Mouse (Mus musculus): ENCODE results near the gene Stk25. TPM values are rescaled to one million over a fixed set of nuclear protein-coding genes. Genes with fewer than 3 reads are reported as not detected.

The Stk25 gene
- polyA plus RNA-seq, 1 experiment from 2014 or later: 176 TPM

DNA sequence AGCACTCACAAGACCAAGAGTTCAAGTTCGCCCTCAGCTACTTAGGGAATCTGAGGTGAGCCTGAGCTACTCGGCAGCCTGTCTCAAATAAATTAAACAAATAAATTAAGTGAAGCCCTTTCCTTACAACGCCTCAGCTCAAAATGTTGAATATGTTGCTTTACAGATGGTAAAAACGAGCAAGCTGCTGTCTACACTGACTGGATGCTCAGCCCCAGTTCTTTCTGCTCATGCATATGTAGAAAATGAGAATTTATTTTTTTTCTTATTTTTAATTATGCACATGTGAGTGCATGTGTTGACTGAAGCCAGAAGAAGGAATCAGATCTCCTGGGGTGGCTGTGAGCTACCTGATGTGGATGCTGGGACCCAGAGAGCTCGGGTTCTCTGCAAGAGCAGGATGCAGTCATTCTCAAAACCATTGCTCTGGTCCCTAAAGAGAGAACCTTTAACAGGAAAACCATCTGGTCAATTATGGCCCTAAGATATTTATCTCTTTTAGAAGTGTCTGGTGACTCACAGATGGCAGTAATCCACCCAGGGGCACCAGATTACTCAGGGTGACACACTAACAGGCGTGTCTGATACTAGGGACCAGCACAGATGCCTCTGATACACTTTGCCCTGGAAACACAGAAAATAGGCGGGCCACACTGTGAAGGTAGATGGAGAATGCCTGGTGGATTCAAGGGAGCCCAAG is 2.0 kb downstream of the Stk25 start:
- Histone ChIP-seq H3K27me3 (ENCODE audit: control insufficient read depth, insufficient read depth, low read depth, low read length) (no peaks in the 10 kb centered on the region), H3K9me3 (ENCODE audit: control insufficient read depth, low read length) (no peaks in the 10 kb centered on the region), H3K36me3 (ENCODE audit: control insufficient read depth, insufficient read depth, low read length) (no peaks in the 10 kb centered on the region), H3K27ac (ENCODE audit: low read length) (no peak overlapping the region), H3K9ac (ENCODE audit: low read length) (no peak overlapping the region), H3K4me1 (replicated peaks; ENCODE audit: control insufficient read depth, insufficient read depth, low read length) (no peaks in the 10 kb centered on the region), H3K4me2 (ENCODE audit: low read depth, low read length) (no peak overlapping the region), H3K4me3 (ENCODE audit: low read length) (no peak overlapping the region)
- no peak for ATAC-seq (ENCODE audit: low read depth)
- 59% methylated on average over 7 of the region's 7 CpGs for WGBS

DNA sequence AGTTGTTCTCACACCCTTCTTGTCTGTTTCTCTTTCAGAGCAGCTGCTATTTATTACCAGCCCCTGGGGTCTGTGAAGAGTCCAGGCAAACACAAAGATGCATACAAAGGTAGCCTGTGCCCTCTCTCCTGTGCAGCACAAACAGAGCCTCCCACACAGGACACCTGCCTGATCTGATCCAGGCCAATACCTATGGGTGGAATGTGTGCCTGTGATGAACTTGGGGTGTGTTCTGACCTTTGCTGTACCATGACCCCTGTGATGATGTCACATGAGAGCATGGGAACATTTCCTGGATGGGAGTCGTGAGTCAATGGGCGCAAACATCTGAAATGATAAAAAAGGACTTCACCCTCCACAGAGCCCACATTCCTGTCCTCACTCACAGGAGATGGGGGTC is 3.7 kb downstream of the Stk25 start:
- Histone ChIP-seq H3K4me3 (ENCODE audit: low read length) (no peak overlapping the region), H3K9me3 (ENCODE audit: control insufficient read depth, low read length) (no peaks in the 10 kb centered on the region), H3K36me3 (ENCODE audit: control insufficient read depth, insufficient read depth, low read length) (no peaks in the 10 kb centered on the region), H3K27ac (ENCODE audit: low read length) (no peak overlapping the region), H3K4me1 (replicated peaks; ENCODE audit: control insufficient read depth, insufficient read depth, low read length) (no peaks in the 10 kb centered on the region), H3K9ac (ENCODE audit: low read length) (no peak overlapping the region), H3K4me2 (ENCODE audit: low read depth, low read length) (no peak overlapping the region), H3K27me3 (ENCODE audit: control insufficient read depth, insufficient read depth, low read depth, low read length) (no peaks in the 10 kb centered on the region)
- WGBS: 65% methylated on average over 2 of the region's 2 CpGs
- ATAC-seq (ENCODE audit: low read depth): no peak

DNA sequence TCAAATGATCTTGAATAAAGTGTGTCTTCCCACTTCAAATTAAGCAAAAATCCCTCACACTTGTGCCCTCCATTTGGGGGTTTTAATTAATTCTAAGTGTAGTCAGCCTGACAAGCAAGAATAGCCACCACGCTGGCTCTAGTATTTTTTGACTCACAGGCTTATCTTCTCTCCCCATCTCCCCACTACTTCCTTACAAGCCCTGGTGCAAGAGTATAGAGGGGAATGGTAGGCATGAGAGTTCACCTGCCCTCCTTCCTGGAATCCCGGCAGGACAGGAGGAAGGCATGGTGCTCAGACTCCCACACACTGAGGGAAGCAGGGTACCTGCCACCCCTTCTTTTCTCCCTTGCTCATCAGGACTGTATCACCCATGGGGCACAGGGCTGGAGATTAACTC is 4.2 kb downstream of the Stk25 start:
- no peaks in the 10 kb centered on the region for H3K27me3 ChIP-seq (ENCODE audit: control insufficient read depth, insufficient read depth, low read depth, low read length)
- H3K36me3 ChIP-seq (ENCODE audit: control insufficient read depth, insufficient read depth, low read length): no peaks in the 10 kb centered on the region
- 30% methylated on average over 2 of the region's 2 CpGs for WGBS
- no peaks in the 10 kb centered on the region for H3K9me3 ChIP-seq (ENCODE audit: control insufficient read depth, low read length)
- H3K4me2 ChIP-seq (ENCODE audit: low read depth, low read length): no peak overlapping the region
- H3K4me1 ChIP-seq (replicated peaks; ENCODE audit: control insufficient read depth, insufficient read depth, low read length): no peaks in the 10 kb centered on the region
- no peak overlapping the region for H3K4me3 ChIP-seq (ENCODE audit: low read length)
- ATAC-seq (ENCODE audit: low read depth): no peak
- no peak overlapping the region for H3K9ac ChIP-seq (ENCODE audit: low read length)
- no peak overlapping the region for H3K27ac ChIP-seq (ENCODE audit: low read length)

- no peak overlapping the region for H3K9ac ChIP-seq (ENCODE audit: low read length)
- no peaks in the 10 kb centered on the region for H3K4me1 ChIP-seq (replicated peaks; ENCODE audit: control insufficient read depth, insufficient read depth, low read length)
- ATAC-seq (ENCODE audit: low read depth): no peak
- H3K27me3 ChIP-seq (ENCODE audit: control insufficient read depth, insufficient read depth, low read depth, low read length): no peaks in the 10 kb centered on the region
- H3K9me3 ChIP-seq (ENCODE audit: control insufficient read depth, low read length): no peaks in the 10 kb centered on the region
- no peaks in the 10 kb centered on the region for H3K36me3 ChIP-seq (ENCODE audit: control insufficient read depth, insufficient read depth, low read length)
- H3K4me3 ChIP-seq (ENCODE audit: low read length): no peak overlapping the region
- H3K27ac ChIP-seq (ENCODE audit: low read length): no peak overlapping the region
- H3K4me2 ChIP-seq (ENCODE audit: low read depth, low read length): no peak overlapping the region
- 58% methylated on average over 5 of the region's 5 CpGs for WGBS
Measured at GRCm38 (mm10) chr1:93649604-93650172, 8.8 kb downstream of the Stk25 start.

DNA sequence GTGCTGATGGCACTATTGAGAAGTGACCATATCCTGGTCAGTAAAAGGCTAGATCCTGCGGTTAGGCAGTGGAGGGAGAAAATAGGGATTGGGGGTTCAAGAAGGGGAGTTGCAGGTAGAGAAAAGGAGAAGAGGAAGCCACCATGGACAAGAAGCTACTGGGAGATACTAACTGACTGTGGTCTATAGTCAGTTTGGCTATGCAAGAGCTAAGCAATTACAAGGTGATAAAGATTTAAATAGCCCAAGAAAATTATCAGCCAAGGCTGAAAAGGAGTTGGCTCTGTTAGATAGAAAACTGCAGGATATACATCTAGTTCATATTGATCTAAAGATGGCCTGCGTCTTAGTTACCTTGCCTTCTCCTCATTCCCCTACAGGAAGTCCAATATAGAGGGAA is 15.8 kb downstream of the Stk25 start:
- Histone ChIP-seq H3K4me2 (ENCODE audit: low read depth, low read length) (no peak overlapping the region), H3K9me3 (ENCODE audit: control insufficient read depth, low read length) (no peaks in the 10 kb centered on the region), H3K9ac (ENCODE audit: low read length) (no peak overlapping the region), H3K36me3 (ENCODE audit: control insufficient read depth, insufficient read depth, low read length) (no peaks in the 10 kb centered on the region), H3K27me3 (ENCODE audit: control insufficient read depth, insufficient read depth, low read depth, low read length) (no peaks in the 10 kb centered on the region), H3K27ac (ENCODE audit: low read length) (no peak overlapping the region), H3K4me3 (ENCODE audit: low read length) (no peak overlapping the region), H3K4me1 (replicated peaks; ENCODE audit: control insufficient read depth, insufficient read depth, low read length) (no peaks in the 10 kb centered on the region)
- ATAC-seq (ENCODE audit: low read depth): no peak
- 90% methylated on average over 2 of the region's 2 CpGs for WGBS

DNA sequence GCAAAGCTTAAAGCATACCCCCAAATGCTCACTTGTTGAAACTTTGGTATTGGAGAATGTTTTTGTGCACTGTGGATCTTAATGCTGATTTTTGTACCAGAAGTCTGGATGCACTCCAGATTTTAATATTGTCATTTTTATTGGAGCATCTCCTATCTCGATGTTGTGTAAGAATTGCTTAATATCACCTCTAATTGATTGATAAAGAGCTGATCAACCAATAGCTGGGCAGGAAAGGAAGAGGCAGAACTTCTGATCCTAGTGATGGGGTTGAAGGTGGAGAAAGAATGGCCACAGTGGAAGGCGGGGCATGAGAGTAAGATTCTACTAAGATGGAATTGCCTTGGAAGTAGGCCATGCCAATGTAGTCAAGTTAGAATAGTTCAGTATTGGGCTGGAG is 16.5 kb downstream of the Stk25 start:
- no peaks in the 10 kb centered on the region for H3K9me3 ChIP-seq (ENCODE audit: control insufficient read depth, low read length)

DNA sequence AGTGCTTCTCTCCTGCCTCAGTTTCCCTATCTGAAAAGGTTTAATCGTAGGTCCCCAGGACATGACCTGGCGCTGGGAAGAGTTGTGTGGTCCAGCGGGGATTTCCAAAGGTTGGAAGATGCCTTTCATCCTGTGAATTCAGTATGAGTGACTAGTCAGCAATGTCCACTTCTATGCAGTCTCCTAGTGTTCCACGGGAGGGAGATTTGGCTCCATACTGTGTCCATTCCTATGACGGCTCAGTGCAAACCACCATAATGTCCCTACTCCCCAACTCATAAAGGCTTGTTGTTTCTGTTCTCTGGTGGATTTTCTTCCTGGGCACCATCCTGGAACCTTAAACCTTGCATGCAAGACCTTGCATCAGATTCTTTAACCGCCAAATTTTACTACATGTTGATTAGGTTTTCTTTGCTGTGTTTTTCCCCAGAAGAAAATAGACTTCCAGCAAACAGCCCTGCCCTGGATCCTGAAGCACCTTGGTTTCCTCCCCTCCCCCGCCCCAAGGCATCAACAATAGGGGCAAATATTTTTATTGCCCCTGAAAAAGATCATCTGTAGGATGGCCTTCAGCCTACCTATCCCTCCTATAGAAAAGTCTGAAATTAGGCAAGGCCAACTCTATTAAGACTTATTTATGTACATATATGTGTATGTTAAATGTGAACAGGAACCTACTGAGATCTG is 22.1 kb downstream of the Stk25 start:
- ATAC-seq (ENCODE audit: low read depth): peak; percentile 35
- peak overlapping the region; percentile 64 for H3K9ac ChIP-seq (ENCODE audit: low read length)
- H3K9me3 ChIP-seq (ENCODE audit: control insufficient read depth, low read length): no peaks in the 10 kb centered on the region
- H3K27me3 ChIP-seq (ENCODE audit: control insufficient read depth, insufficient read depth, low read depth, low read length): no peaks in the 10 kb centered on the region
- peak overlapping the region; percentile 81 for H3K4me2 ChIP-seq (ENCODE audit: low read depth, low read length)
- H3K4me1 ChIP-seq (replicated peaks; ENCODE audit: control insufficient read depth, insufficient read depth, low read length): peaks cover 9% of the 10 kb centered on the region
- H3K4me3 ChIP-seq (ENCODE audit: low read length): peak overlapping the region; percentile 97
- peak overlapping the region; percentile 80 for H3K27ac ChIP-seq (ENCODE audit: low read length)
- WGBS: 23% methylated on average over 7 of the region's 7 CpGs
- H3K36me3 ChIP-seq (ENCODE audit: control insufficient read depth, insufficient read depth, low read length): peaks cover 1% of the 10 kb centered on the region; the same call in 1 of the 2 replicates

More for the DNA sequence above, 16.5 kb downstream of the Stk25 start:
- H3K36me3 ChIP-seq (ENCODE audit: control insufficient read depth, insufficient read depth, low read length): no peaks in the 10 kb centered on the region
- 83% methylated on average over 2 of the region's 2 CpGs for WGBS
- no peak overlapping the region for H3K9ac ChIP-seq (ENCODE audit: low read length)
- H3K27ac ChIP-seq (ENCODE audit: low read length): no peak overlapping the region
- no peaks in the 10 kb centered on the region for H3K4me1 ChIP-seq (replicated peaks; ENCODE audit: control insufficient read depth, insufficient read depth, low read length)
- H3K4me2 ChIP-seq (ENCODE audit: low read depth, low read length): no peak overlapping the region
- no peak overlapping the region for H3K4me3 ChIP-seq (ENCODE audit: low read length)
- no peak for ATAC-seq (ENCODE audit: low read depth)
- H3K27me3 ChIP-seq (ENCODE audit: control insufficient read depth, insufficient read depth, low read depth, low read length): no peaks in the 10 kb centered on the region

GRCm38 (mm10) chr1:93635580-93636192 is 22.8 kb downstream of the Stk25 start:
- WGBS: under 1% methylated on average over 44 of the region's 44 CpGs
- H3K27me3 ChIP-seq (ENCODE audit: control insufficient read depth, insufficient read depth, low read depth, low read length): no peaks in the 10 kb centered on the region
- peaks cover 3% of the 10 kb centered on the region for H3K36me3 ChIP-seq (ENCODE audit: control insufficient read depth, insufficient read depth, low read length)
- peaks cover 9% of the 10 kb centered on the region for H3K4me1 ChIP-seq (replicated peaks; ENCODE audit: control insufficient read depth, insufficient read depth, low read length)
- peak overlapping the region; percentile 97 for H3K4me3 ChIP-seq (ENCODE audit: low read length)
- peak overlapping the region; percentile 81 for H3K4me2 ChIP-seq (ENCODE audit: low read depth, low read length)
- peak; percentile 98 for ATAC-seq (ENCODE audit: low read depth)
- H3K27ac ChIP-seq (ENCODE audit: low read length): peak overlapping the region; percentile 96
- no peaks in the 10 kb centered on the region for H3K9me3 ChIP-seq (ENCODE audit: control insufficient read depth, low read length)
- H3K9ac ChIP-seq (ENCODE audit: low read length): peak overlapping the region; percentile 94

DNA sequence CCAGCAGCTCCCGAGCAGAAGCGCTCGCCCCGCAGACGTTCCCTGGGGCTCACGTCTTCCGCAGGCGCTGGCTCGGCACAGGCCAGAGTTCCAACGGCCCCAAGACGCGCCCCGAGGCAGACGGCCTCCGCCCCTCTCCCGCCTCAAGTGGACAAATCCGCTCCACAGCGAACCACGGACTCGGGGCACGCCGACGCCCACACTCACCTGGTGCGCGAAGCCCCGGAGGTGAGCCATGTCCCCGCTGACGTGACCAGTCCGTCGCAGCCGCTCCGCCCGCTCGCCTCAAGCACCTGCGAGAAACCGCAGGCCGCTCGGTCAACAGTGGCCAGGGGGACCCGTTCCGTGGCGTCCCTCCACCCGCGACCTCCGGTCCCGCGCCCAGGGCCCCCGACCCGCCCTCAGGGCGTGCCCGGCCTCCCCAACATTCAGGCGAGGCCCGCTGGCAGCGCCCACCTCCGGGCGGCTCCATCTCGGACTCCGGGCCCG is 23.3 kb downstream of the Stk25 start:
- Histone ChIP-seq H3K36me3 (ENCODE audit: control insufficient read depth, insufficient read depth, low read length) (peaks cover 7% of the 10 kb centered on the region), H3K27ac (ENCODE audit: low read length) (peak overlapping the region; percentile 96), H3K9ac (ENCODE audit: low read length) (peak overlapping the region; percentile 94), H3K4me2 (ENCODE audit: low read depth, low read length) (peak overlapping the region; percentile 78), H3K9me3 (ENCODE audit: control insufficient read depth, low read length) (no peaks in the 10 kb centered on the region), H3K4me3 (ENCODE audit: low read length) (peak overlapping the region; percentile 97), H3K27me3 (ENCODE audit: control insufficient read depth, insufficient read depth, low read depth, low read length) (no peaks in the 10 kb centered on the region), H3K4me1 (replicated peaks; ENCODE audit: control insufficient read depth, insufficient read depth, low read length) (peaks cover 9% of the 10 kb centered on the region)
- under 1% methylated on average over 57 of the region's 58 CpGs for WGBS
- peak; percentile 39 for ATAC-seq (ENCODE audit: low read depth)
